Mouse (Mus musculus) ES-Bruce4 (cell line): ENCODE data around the gene Pxylp1. TPM values are rescaled to one million over a fixed set of nuclear protein-coding genes. Genes with fewer than 3 reads are reported as not detected.

Source experiments
- H3K27ac ChIP-seq: 2 replicates; pipeline ENCODE4 v1.5.1; 2012; ENCODE audit warnings: low read length, inconsistent platforms; ENCODE audit not compliant: insufficient read depth
- H3K27me3 ChIP-seq: 2 replicates; pipeline ENCODE4 v1.6.1; 2012; ENCODE audit warnings: mild to moderate bottlenecking, low read length, inconsistent platforms; ENCODE audit not compliant: control insufficient read depth, poor library complexity, insufficient read depth, severe bottlenecking
- H3K36me3 ChIP-seq: 2 replicates; pipeline ENCODE4 v1.6.1; 2012; ENCODE audit warnings: inconsistent platforms, mild to moderate bottlenecking, low read length, moderate library complexity; ENCODE audit not compliant: control insufficient read depth, poor library complexity, insufficient read depth, severe bottlenecking
- H3K4me1 ChIP-seq: one replicate; pipeline ENCODE4 v1.8.1; 2011; ENCODE audit warnings: low read length; ENCODE audit not compliant: control insufficient read depth, insufficient read depth
- H3K4me3 ChIP-seq: 2 replicates; pipeline ENCODE4 v1.5.1; 2011; ENCODE audit warnings: low read depth, mild to moderate bottlenecking, low read length
- H3K9ac ChIP-seq: 2 replicates; pipeline ENCODE4 v1.6.1; 2012; ENCODE audit warnings: low read depth, mild to moderate bottlenecking, inconsistent platforms; ENCODE audit not compliant: poor library complexity, severe bottlenecking
- H3K9me3 ChIP-seq: replicated peaks from 2 replicates; pipeline ENCODE4 v1.6.1; 2012; ENCODE audit warnings: mild to moderate bottlenecking, low read length, inconsistent platforms; ENCODE audit not compliant: control insufficient read depth, poor library complexity, insufficient read depth, severe bottlenecking
- CTCF ChIP-seq: IDR thresholded peaks from one replicate; pipeline ENCODE4 v1.8.1; 2011; ENCODE audit warnings: low read depth, low read length
- EP300 ChIP-seq: IDR thresholded peaks from 2 replicates; pipeline ENCODE4 v1.6.1; 2011; ENCODE audit warnings: low read depth, low read length; ENCODE audit not compliant: insufficient read depth
- POLR2A ChIP-seq: IDR thresholded peaks from one replicate; pipeline ENCODE4 v1.8.1; 2011; ENCODE audit warnings: low read length; ENCODE audit not compliant: insufficient read depth
- polyA plus RNA-seq: library from polyadenylated mRNA; stranded (reverse); fragments of >200 nt; gene quantifications from 2 replicates; pipeline ENCODE4 v1.2.4, GENCODE M21; 2011; ENCODE audit warnings: low read depth; ENCODE audit not compliant: missing spikeins, insufficient read depth, insufficient read length

Gene Pxylp1
- polyA plus RNA-seq, 1 experiment = 7.1 TPM

DNA sequence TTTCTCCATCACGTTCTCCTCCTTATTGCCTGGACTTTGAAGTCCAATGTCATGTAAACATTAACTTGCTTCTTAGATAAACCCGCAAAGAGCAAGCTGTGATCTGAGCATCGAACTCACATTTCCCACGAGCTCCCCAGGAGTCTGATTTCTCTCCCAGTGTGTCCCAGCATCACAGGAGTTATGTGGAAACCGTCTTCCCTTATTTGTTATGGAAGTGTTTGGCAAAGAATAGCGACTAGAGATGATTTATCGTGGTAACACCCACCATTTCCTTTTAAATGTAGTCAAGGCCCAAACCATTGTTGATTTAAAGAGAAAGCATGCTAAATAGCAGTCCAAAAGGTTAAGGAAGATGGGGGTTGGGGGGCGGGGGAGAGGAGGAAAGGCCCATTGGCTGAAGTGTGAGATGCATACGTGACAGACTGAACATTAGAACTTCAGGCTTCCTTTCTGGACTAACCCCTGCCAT, 106.6 kb downstream of the Pxylp1 start:
- no peaks in the 10 kb centered on the region for H3K36me3 ChIP-seq
- H3K9me3 ChIP-seq = no peaks in the 10 kb centered on the region
- TF ChIP-seq EP300 = no peak
- TF ChIP-seq POLR2A = no peak
- TF ChIP-seq CTCF = no peak
- no peak overlapping the region for H3K4me3 ChIP-seq
- H3K4me1 ChIP-seq = no peaks in the 10 kb centered on the region
- H3K9ac ChIP-seq = no peak overlapping the region
- no peaks in the 10 kb centered on the region for H3K27me3 ChIP-seq
- H3K27ac ChIP-seq = no peak overlapping the region

GRCm38 (mm10) chr9:96785187-96785586, 107.3 kb downstream of the Pxylp1 start:
- TF ChIP-seq POLR2A (no peak), CTCF (no peak), EP300 (no peak)
- Histone ChIP-seq H3K27ac (no peak overlapping the region), H3K4me1 (no peaks in the 10 kb centered on the region), H3K27me3 (no peaks in the 10 kb centered on the region), H3K36me3 (no peaks in the 10 kb centered on the region), H3K4me3 (no peak overlapping the region), H3K9ac (no peak overlapping the region), H3K9me3 (no peaks in the 10 kb centered on the region)

DNA sequence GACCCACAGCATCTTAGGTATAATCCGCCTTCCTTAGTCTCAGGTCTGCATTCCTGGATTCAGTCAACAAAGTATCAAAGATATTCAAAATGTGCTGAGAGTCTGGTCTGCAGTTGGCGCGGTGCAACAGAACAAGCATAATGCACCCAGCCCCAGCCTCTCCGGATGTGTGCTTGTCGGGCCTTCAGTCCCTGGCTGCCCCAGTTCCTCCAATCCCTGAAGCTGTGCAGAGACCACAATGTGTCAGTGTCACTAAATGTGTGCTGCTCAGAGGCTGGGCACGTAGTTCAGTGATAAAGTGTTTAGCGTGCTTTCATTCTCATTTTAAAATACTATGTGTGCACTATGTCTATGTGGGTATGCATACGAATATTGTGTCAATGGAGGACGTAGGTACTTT, 108.8 kb downstream of the Pxylp1 start:
- Histone ChIP-seq H3K4me1 (no peaks in the 10 kb centered on the region), H3K9me3 (no peaks in the 10 kb centered on the region), H3K36me3 (no peaks in the 10 kb centered on the region), H3K4me3 (no peak overlapping the region), H3K9ac (no peak overlapping the region), H3K27ac (no peak overlapping the region), H3K27me3 (no peaks in the 10 kb centered on the region)
- TF ChIP-seq EP300 (no peak), CTCF (no peak), POLR2A (no peak)

- H3K9me3 ChIP-seq = no peaks in the 10 kb centered on the region
- TF ChIP-seq POLR2A (no peak), CTCF (no peak), EP300 (no peak)
- H3K9ac ChIP-seq = no peak overlapping the region
- H3K4me1 ChIP-seq = no peaks in the 10 kb centered on the region
- no peak overlapping the region for H3K4me3 ChIP-seq
- no peaks in the 10 kb centered on the region for H3K36me3 ChIP-seq
- no peaks in the 10 kb centered on the region for H3K27me3 ChIP-seq
- no peak overlapping the region for H3K27ac ChIP-seq
Measured at GRCm38 (mm10) chr9:96783258-96783657, 109.2 kb downstream of the Pxylp1 start.

- H3K9me3 ChIP-seq = no peaks in the 10 kb centered on the region
- H3K27ac ChIP-seq = no peak overlapping the region
- H3K36me3 ChIP-seq = no peaks in the 10 kb centered on the region
- TF ChIP-seq EP300 (no peak), CTCF (no peak), POLR2A (no peak)
- no peak overlapping the region for H3K4me3 ChIP-seq
- no peaks in the 10 kb centered on the region for H3K4me1 ChIP-seq
- no peaks in the 10 kb centered on the region for H3K27me3 ChIP-seq
- H3K9ac ChIP-seq = no peak overlapping the region
Measured at GRCm38 (mm10) chr9:96782062-96782461, 110.4 kb downstream of the Pxylp1 start.

Other genes starting within 250 kb of the Pxylp1 start
- 23.8 and 28.1 TPM in 2 replicates for gene Zbtb38, start 139.8 kb downstream of the Pxylp1 start, polyA plus RNA-seq
- gene Spsb4, start 126.2 kb upstream of the Pxylp1 start, polyA plus RNA-seq = 1.9 and 2.6 TPM in 2 replicates
- 401 and 402 TPM in 2 replicates for gene Slc25a36, start 218.5 kb upstream of the Pxylp1 start, polyA plus RNA-seq